Mouse (Mus musculus) ES-Bruce4 (cell line): ENCODE data around the gene Atl2.

Source experiments
- CTCF ChIP-seq: IDR thresholded peaks from one replicate; pipeline ENCODE4 v1.8.1; 2011; ENCODE audit warnings: low read depth, low read length
- EP300 ChIP-seq: IDR thresholded peaks from 2 replicates; pipeline ENCODE4 v1.6.1; 2011; ENCODE audit warnings: low read depth, low read length; ENCODE audit not compliant: insufficient read depth
- POLR2A ChIP-seq: IDR thresholded peaks from one replicate; pipeline ENCODE4 v1.8.1; 2011; ENCODE audit warnings: low read length; ENCODE audit not compliant: insufficient read depth

- no peak for TF ChIP-seq CTCF
- no peak for TF ChIP-seq EP300
- no peak for TF ChIP-seq POLR2A
Observed at GRCm38 (mm10) chr17:79824406-79824805, 71.5 kb downstream of the Atl2 start.
